Mouse (Mus musculus) gastrocnemius, postnatal 36 days (tissue): ENCODE measurements at regions not wholly inside any gene's neighbourhood (a gene's known extent, or its start where the extent isn't known, plus 50 kb on each side); places are given as distances from the start of the nearest gene placed in this dataset.
A peak's percentile ranks its signal among the peaks of the same experiment; 100 is the strongest.

ENCODE experiments used
- DNase-seq, 2 experiments: peaks; one replicate each; pipeline ENCODE4 v3.0.0; 2022
- intact Hi-C: fragments of 180-260 bp; cut with DNase I; formaldehyde crosslinking; loops from one replicate; pipeline ENCODE4 v1.15.1; 2025

DNA sequence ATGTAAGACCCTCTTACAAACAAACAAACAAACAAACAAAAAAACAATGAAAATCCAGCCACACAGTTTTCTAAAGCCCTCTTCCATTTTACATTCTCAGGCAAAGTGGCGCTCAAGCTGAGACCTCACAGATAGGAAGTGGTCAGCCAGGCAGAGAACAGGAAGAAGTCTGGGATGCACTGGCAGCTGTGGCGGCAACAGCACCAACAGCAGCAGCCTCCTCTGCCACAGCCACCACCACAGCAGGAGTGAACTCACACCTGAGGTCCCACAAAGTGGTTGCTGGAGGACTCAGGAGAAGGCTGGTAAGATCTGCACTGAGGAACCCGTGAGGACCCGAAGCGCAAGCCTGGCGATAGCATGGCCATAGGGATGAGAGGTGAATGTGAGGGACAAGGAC, 156.3 kb downstream of the Grm4 start:
- intact Hi-C loops = no loop called here

DNA sequence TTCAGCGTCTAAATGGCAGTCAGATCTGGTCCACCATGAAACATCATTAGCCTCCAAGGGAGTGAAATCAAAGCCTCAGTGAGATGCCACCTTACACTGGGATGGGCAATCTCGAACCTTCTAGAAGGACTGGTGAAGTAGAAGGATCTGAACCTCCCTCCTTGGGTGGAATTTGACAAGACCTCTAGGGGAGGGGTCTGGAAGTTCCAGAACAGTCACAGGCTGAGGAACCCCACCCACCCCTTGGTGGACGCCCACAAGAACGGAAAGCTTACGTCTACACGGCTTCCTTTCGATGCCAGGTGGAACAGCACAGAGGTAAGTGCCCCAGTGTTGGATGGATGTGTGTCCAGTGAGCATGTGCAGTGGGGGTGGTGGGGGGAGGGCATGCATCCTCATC, 156.9 kb downstream of the Grm4 start:
- no peak for DNase-seq
- intact Hi-C loops = no loop called here

More for the DNA sequence above, 156.3 kb downstream of the Grm4 start:
- no peak for DNase-seq

GRCm38 (mm10) chr17:27363911-27364310, 157.3 kb downstream of the Grm4 start:
- intact Hi-C loops = no loop called here

DNA sequence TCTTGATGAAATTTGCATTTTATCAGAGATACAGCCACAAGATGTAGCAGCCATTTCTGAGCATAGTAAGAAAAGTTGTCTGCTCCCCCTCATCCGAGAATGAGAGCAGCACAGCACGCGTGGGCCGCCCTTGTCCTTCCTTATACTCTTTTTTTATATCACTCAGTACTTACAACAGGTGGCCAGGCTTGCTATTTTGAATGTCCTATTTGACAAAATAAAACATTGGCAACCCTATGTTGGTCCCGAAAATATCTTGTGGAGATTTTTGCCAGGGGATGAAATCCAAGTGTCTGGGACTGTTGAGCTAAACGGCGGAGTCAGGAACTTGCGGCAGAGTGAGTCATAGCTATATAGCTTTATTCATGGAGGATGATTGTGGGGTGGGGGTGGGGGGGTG, 158.0 kb upstream of the Lemd2 start:
- intact Hi-C loops = no loop called here
- DNase-seq = no peak

More at GRCm38 (mm10) chr17:27363911-27364310, 157.3 kb downstream of the Grm4 start:
- no peak for DNase-seq

DNA sequence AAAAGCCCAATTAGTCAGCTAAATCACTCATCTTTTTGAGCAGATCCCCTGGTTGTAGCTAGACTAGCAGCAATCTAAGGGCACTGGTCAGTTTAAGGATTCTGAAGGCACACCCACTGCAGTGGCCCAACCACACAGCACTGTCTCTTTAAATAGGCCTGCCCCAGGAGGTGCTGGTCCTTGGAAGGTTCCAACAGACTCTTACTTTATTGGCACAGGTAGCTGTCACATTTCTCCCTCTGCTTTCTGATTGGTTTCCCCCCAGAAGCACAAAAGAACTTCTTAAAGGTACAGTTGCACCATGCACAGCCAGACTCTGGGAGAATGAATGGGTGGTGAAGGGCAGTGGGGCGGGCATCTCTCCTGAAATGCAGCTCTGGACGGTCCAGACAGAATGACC, 157.1 kb upstream of the Lemd2 start:
- intact Hi-C loops = no loop called here
- no peak for DNase-seq

DNA sequence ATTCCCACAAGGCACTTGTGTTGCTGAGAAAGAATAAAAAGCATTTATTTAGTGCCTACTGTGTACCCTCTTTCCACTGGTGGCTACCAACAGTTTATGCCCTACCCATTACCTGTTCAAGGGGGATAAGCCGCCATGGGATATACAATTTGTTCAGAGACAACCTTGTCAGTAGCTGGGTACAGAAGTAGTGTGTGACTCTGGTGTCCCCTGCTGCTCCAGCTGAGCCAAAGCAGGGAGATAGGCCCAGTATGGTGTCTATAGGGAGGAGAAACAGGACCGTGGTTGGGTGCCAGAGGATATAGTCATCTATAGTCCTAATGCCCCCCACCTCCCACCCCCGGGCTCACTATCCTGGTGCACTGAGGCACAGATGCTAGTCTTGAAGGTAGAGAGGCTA, 152.6 kb upstream of the Lemd2 start:
- intact Hi-C loops = no loop called here
- DNase-seq = no peak

DNA sequence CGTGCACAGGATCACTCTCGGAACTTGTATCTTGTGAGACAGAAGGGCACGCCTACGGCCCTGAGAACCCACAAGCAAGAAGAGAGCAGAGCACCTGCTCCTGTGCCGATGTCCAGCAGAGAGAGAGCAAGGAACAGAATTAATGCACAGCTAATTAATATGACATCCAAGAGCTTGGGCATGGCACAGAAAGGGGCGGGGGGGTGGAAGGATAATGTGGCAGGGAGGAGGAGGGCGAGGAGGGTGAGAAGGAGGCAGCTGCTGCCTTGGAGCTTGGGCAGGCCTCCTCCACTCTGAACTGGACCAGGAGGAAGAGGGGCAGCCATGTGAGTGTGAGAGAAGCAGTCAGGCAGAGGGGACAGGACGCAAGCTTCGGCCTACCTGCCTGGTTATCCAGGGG, 151.4 kb upstream of the Lemd2 start:
- DNase-seq = no peak
- intact Hi-C loops = no loop called here

DNA sequence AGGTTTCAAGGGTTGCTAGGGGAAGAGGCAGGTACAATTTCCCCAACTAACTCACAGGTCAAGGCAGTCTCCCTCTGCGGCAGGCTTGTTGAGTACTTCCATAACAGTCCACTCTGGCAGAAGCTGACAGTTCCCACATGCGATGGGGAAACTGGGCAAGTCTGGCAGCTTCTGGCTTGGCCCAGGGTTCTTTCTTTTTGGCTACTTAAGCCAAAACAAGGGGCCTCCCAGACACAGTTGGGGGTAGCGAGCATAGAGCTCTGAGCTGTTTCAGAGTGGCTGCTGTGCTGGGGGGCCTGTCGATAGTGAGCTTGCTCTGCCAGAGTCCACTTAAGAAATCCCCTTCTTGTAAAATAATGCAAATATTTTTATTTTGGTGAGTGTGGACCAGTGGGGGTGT, 150.8 kb upstream of the Lemd2 start:
- intact Hi-C loops = no loop called here
- DNase-seq = no peak

DNA sequence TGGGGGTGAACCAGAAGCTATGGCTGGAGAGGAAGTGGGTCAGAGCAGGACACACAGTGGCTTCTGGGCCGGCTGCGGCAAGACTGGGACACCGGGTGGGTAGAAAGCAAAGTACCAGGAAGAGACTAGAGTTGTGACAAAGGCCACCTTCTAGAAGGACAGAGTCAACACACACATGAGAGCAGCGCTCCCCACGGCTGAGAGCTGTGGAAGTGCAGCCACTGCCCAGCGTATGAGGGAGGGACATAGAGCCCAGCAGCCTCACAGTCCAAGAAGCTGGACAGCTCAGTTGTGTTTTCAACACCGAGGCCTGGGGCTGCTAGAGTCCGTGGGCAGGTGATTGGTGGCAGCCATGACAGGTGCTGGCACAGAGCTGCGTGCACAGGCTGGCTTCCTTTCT, 145.6 kb upstream of the Lemd2 start:
- no peak for DNase-seq
- intact Hi-C loops = no loop called here

DNA sequence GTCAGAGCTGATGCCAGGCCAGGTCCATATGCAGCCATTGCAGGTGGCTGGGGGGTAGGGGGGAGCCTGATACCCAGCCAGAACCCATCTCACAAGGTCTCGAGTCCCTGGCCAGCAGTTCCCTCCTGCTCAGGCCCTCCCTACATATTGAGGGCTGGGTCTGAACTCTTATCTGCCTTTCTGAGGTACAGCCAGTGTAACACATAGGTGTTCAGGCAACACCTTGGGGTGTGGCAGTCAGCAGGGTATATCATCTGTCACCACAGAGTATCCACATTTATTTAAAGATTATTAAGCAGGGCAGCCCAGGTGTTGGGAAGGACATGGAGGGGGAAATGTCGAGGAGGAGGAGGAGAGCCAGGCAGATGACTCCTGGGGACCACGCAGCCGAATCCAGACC, 145.2 kb upstream of the Lemd2 start:
- intact Hi-C loops = no loop called here
- DNase-seq = no peak

GRCm38 (mm10) chr17:27341952-27342890, 138.0 kb upstream of the Lemd2 start:
- DNase-seq = no peak
- intact Hi-C loops = no loop called here

DNA sequence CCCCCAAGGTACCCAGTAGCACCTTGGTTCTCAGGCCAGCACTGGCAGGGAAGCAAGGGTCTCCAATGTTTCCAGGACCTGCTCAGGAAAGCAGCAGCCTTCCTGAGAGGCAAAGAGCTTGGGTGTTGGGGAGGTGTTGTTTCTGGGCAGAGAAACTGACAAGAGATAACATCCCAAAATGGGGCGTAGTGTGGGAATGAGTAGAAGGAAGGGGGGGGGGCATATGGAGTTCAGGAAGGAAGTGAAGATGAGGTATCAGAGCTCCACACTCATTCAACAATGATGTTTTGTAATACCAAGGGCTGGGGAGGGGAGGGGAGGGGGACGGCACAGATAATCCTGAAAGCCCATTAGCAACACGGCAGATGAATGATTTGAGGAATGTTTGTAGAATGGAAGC, 135.6 kb upstream of the Lemd2 start:
- intact Hi-C loops = no loop called here

DNA sequence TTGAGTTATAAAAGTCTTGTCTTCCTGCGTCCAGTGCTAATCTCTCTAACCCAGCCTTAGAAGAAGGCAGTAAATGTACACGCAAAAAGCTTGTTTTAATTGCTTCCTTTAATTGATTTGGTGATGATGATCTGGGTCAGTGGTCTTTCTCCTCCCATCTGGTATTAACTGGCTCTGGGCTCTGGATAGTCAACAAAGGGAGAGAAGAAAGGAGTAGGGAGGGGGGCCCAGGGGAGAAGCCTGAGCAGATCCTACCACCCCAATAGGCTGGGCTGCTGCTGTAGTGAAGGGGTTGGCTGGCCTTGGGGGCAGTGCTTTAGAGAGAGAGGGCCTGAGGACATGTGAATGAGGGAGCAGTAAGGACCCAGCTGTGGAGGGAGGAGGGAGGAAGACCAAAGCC, 135.0 kb upstream of the Lemd2 start:
- intact Hi-C loops = no loop called here
- no peak for DNase-seq

More for the DNA sequence above, 135.6 kb upstream of the Lemd2 start:
- DNase-seq = no peak

DNA sequence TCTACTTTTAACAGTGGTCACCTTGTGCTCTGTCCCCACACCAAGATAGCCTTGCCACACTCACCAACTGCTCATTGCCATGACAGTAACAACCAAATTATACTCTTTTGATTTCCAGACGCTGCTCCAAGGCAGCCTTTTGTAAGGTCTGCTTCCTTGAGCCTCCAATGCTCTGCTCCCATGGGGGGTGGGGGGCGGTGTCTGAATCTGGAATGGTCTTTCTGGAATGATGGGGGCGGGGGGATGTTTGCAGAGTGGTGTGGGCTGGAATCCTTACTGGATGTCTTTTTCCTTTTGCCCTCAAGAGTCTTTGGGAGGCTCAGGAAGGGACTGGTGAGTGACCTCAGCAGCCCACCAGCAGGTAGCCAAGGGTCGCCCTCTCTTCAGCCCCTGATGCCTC, 131.4 kb upstream of the Lemd2 start:
- intact Hi-C loops = no loop called here

DNA sequence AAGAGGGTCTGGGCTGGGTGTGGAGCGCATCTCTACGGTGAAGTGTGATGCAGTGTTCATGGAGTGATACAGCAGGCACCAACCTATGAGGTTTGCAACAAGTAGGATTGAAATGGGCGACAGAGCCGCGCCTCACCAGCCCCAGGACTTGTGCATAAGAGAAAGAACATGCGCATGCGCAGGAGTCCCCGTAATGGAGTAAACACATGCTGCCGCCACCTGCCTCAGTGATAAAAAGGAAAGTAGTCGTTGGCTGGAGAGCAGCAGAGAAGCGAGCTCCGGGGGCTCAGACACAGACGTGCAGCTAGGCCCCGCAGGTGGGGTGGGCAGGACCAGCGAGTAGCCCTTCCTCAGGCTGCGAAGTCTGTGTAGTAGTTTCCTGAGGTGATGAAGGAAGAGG, 129.3 kb upstream of the Lemd2 start:
- DNase-seq = no peak
- intact Hi-C loops = no loop called here

More for the DNA sequence above, 131.4 kb upstream of the Lemd2 start:
- DNase-seq = no peak

DNA sequence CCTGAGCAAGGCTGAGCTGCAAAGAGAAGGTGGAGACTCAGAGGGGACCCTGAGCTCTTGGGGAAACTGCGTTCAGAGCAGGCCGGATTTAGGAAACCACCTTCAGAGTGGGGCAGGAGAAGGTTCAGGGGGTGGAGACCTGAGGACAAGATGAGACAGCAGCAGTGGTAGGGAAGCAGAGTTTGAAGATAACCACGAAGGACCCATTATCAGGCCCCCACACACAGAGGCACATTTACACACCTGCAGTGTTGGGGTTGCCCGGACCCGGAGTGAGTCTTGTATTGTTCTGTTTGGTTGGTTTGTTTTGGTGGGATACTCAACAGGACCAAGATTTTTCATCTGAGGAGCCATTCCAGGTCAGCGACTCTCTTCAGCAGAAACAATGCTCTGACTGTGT, 128.9 kb upstream of the Lemd2 start:
- intact Hi-C loops = no loop called here
- DNase-seq = no peak

DNA sequence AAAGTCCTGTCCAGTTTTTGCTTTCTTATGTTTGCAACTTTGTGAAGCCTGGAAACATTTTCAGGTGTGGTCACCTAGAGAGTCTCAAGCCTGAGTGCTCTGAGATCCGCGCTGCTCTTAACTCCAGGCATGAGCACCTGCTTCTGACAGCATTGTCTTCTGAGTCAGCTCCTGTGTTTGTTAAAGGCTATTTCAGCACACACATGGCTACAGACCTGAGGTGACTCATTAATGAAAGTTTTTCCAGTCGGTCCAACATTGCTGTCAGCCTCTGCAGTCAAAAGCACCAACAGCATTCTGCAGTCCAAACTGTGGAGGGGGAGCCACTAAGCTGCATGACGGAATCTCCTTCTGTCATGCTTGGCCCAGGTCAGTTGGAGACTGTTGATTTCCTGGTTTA, 127.8 kb upstream of the Lemd2 start:
- no peak for DNase-seq
- intact Hi-C loops = no loop called here

DNA sequence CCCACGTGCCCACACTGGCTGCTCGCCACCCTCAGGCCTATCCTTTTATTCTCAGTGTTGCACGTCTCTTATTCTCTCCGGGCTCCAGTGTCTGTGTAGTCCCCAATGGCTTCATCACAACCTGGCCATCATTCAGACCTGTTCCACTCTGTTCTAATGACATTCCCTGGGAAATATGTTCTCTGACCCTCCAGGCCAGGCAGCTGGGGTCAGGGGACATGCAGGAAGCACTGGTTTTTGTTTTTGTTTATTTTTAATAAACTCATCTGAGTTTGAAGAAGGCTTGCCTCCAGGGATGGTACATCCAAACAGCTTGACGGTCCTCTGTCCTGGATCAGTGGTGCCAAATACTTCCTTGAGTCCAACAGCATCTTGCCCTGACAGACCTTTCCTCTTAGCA, 127.4 kb upstream of the Lemd2 start:
- intact Hi-C loops = no loop called here
- DNase-seq = no peak

DNA sequence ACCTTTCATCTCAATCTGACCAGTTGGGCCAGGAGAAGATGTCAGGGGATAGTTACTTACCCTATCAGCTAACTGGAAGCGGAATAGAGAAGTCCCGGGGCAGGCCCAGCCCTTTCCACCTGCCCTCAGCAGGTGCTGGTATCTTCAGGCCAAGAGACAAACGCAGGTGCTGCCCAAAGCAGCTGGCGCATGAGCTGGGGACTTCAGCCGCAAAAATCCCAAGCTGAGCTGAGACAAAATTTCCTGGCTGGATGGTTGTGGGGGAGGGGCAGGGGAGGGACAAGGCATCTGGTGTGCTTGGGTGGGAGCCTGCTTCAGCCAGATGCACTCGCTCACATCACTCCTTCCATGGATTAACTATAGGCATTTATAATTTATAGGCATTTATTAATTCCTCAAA, 125.5 kb upstream of the Lemd2 start:
- no peak for DNase-seq
- intact Hi-C loops = no loop called here

- DNase-seq = no peak
- intact Hi-C loops = no loop called here
Measured at GRCm38 (mm10) chr17:27329183-27329582, 124.9 kb upstream of the Lemd2 start.

DNA sequence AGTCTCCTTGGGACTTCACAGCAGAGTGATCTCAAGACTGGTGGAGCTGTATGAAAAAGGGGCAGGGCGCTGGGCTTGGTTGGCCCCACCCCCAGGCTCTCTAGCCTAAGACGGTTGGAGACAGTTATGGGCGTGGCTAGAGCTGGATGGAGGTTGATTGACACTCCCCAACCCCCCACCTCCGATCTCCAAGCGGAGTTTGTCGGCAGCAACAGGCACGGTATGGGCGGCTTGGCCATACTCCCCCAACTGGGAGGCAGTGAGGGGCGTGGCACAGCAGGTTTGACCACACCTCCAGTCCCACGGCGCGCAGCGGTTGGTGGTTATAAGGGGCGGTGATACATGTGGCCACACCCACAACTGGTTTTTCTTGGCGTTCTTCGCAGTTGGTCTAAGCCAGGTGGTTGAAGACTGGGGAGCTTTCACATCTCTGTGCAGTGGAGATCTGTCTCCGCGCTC, 120.8 kb upstream of the Lemd2 start:
- peak; percentile 69 for DNase-seq
- intact Hi-C loops = no loop called here

GRCm38 (mm10) chr17:27323513-27323912, 119.2 kb upstream of the Lemd2 start:
- DNase-seq = no peak
- intact Hi-C loops = no loop called here
